Mouse (Mus musculus) heart, adult 11 months (tissue): ENCODE results near the gene Chrd.

Source experiments
- DNase-seq: peaks from one replicate; pipeline ENCODE4 v3.0.0; 2022

Chrd gene

GRCm38 (mm10) chr16:20710810-20711209 is 22.1 kb upstream of the Chrd start:
- DNase-seq = no peak

- DNase-seq = peak; percentile 91
Observed at GRCm38 (mm10) chr16:20712190-20712589, 20.7 kb upstream of the Chrd start.

DNA sequence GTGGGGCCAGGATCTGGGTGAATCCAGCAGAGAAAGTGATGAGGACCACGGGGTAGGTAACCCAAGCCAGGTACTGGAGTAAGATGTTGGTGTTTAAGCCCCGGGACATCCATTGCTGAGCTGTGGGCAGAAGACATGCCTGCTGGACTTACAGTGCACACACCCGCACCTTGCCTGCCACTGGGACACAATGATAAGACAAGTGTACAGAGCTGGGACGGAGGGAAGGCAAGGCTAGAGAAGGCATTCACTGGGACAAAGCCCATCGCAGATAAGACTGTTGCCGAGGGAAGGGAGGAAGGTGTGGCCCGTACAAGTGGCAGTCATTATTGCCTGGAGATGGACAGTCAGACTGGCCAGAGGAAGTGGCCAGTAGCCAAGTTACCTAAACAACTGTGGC is 20.0 kb upstream of the Chrd start:
- DNase-seq = peak; percentile 90

- peak; percentile 90 for DNase-seq
Observed at GRCm38 (mm10) chr16:20714307-20715080, 18.4 kb upstream of the Chrd start.

DNA sequence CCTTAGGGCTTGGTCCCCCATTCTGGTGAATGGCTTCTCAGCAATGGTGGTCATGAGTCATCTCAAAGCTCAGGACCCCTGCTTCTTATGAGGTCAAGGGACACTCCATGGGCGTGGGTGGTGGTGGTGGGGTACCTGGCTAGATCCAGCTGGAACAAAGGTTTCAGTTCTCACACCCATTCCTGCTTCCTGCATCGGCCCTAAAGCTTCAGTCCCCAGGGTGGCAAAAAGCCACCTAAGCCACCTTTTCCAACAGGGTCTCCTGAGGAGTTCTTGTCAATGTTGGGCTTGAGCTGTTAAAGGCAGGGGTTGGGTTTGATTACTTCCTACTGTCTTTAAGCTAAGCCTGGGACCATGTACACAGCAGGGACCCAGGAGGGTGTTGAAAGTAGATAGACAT is 17.8 kb upstream of the Chrd start:
- DNase-seq = peak; percentile 88

GRCm38 (mm10) chr16:20715566-20715965 is 17.4 kb upstream of the Chrd start:
- DNase-seq = no peak

DNA sequence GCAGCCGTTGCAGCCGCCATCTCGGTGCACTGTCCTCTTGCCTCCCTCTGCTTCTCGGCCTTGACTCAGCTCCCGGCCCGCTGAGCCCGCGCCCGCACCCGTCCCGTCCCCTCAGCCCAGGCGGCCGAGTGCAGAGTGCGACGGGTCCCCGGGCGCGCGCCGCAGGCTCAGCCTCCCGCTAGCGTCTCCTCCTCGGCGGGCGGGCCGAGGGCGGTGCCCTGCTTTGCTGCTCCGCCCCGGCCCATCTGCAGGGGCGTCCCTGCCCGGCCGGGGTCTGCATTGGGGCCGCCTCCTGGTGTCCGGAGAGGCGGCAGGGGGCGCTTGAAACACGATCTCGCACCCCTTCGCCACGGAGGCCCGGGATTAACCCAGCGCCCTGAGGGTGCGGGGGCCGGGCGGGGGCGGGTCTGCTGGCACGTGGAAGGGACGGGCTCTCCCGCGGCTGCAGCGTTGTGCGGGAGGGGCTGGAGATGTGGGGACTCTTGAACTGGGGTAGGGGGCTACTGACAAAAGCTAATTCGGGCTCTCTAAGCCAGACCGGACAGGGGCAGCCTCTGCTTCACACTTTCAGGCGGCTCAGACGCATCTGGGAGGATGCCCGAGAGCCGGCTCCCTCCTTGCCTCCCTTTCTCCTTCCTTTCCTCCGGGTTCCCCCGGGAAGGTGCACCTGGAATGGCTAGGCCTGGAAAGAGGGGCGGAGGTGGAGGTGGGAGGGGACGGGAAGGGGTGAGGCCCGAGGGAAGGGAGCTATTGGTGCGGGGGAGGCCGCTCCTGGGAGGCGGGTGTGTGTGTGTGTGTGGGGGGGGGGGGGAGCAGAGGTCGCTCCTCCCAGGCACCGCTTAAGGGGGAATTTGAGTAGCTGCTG is 16.7 kb upstream of the Chrd start:
- DNase-seq = peak; percentile 99

DNA sequence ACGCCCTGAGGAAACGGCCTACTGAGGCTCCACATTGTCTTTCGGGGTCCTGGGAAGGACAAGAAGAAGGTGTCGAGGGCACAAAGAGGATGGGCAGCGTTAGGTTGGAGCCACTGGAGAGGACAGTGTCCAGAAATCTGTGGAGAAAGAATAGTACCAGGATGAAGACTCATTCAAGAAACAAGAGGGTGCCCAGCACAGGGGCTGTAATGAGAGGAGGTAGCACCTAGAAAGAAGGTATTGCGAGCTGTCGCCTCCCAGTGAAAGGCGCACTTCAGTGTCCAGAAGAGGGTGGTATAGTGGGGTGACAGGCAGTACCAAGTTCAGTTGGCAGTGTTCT is 16.1 kb upstream of the Chrd start:
- DNase-seq = no peak

GRCm38 (mm10) chr16:20717181-20717977 is 15.5 kb upstream of the Chrd start, which contains the start of the genes Polr2h and Clcn2:
Gene Polr2h (plus strand): TSS chr16:20717665.
Gene Clcn2 (minus strand): TSS chr16:20717746.
- peak; percentile 100 for DNase-seq

DNA sequence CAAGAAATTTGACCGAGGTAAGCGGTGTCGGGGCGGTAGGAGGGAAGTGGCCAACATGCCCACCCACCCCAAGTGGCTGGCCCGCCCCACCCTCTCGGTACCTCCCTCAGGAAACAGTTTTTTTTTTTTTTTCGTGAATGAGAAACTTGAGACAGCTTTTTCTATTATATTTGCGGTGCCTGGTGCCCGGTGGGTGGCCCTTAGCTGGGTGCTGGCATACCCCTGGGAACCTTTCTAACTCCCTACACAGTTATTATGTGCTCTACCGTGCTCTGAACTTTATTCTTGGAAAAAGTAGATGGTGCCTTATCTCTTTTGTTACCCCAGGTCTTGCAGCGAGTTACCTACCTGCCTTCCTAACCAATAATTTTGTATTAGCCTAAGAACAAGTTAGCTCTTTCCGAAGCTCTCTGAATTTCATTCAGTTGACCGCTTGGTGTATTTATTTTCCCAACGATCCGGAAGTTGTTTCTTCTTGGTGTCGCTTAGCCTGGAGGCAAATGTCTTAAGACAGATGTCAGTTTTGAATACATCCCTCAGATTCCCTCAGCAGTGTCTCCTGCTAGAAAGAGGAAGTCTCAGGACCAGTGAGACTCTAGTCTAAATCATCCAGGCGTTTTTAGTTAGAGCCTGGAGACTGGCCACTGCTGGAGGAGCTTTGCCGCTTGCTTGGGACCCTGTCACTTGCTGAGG is 14.8 kb upstream of the Chrd start:
- DNase-seq = no peak

DNA sequence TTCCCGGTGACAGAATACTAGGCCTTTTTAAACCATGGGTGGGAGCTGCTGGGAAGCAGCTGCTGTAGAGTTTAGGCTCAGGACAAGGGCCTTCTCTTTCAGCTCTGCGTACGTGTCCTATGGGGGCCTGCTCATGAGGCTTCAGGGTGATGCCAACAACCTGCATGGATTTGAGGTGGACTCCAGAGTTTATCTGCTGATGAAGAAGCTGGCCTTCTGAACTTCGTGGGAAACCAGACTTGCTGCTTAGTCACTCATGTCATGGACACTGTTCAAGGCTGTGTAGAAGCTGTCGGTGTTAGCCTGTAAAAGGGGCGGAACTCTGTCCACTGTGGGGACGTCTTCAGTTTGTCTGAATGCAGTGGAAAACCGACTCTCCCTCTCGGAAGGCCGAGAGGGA is 11.1 kb upstream of the Chrd start:
- peak; percentile 87 for DNase-seq

DNA sequence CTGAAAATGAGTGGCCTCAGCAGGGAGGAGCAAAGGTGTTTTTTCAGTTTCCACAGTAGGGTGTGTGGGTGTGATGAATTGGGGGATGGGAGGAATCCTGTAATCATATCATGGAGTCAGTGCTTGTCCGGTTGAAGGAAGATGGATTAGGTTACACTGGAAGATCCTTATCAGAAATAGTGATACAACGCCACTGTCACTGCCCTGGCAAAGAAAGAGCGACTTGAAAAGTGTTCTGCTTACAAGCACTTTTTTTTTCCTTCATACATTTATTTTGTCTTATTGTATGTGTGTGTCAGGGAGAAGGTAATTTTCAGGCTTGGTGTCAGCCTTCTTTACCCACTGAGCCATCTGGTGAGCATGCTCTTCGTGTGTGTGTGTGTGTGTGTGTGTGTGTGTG is 10.2 kb upstream of the Chrd start:
- DNase-seq = no peak

- DNase-seq = no peak
Observed at GRCm38 (mm10) chr16:20723247-20723646, 9.7 kb upstream of the Chrd start.

- DNase-seq = peak; percentile 95
Observed at GRCm38 (mm10) chr16:20724338-20724748, 8.6 kb upstream of the Chrd start.

GRCm38 (mm10) chr16:20725321-20725720 is 7.6 kb upstream of the Chrd start:
- DNase-seq = peak; percentile 90

DNA sequence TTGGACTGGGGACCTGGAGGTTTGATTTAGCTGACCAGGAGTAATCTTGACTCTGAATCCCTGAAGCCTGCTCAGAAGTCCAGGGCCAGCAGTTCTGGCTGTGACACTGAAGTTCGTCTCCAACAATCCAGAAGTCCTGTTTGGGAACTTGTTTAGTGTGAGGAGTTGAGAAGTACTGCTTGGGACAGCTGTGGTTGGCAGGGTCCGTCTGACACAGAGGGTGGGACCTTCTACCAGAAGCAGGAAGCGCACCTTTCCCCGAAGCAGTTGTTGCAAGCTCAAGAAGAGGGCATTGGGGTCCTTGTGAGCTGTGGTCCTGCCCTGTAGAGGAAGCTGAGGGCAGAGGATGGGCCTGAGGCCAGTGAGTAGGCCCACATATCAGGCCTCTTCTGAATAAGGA is 7.2 kb upstream of the Chrd start:
- peak; percentile 91 for DNase-seq

DNA sequence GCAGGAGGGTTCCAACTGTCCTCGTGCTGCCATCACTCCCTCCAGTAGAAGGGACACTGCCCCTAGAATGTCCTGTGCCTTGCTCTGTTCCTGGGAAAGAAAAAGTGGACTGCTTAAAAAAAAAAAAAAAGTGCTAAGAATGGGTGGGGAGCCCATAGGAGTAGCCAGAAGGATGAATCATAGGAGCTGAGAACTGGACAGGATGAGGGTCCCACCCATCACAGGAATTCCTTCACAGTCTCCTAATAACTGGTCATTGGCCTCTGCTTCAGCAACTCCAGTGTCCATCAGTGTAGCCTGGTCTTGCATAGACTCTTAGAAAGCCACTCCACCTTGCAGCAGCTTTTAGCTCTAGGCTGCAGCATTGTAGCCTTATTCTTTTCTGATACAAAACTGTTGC is 6.5 kb upstream of the Chrd start:
- DNase-seq = peak; percentile 97

- DNase-seq = peak; percentile 90
Observed at GRCm38 (mm10) chr16:20730293-20730711, 2.6 kb upstream of the Chrd start.

GRCm38 (mm10) chr16:20731688-20732087 is 1.2 kb upstream of the Chrd start:
- no peak for DNase-seq

GRCm38 (mm10) chr16:20732251-20732924 is 539 bp upstream of the Chrd start:
- no peak for DNase-seq

DNA sequence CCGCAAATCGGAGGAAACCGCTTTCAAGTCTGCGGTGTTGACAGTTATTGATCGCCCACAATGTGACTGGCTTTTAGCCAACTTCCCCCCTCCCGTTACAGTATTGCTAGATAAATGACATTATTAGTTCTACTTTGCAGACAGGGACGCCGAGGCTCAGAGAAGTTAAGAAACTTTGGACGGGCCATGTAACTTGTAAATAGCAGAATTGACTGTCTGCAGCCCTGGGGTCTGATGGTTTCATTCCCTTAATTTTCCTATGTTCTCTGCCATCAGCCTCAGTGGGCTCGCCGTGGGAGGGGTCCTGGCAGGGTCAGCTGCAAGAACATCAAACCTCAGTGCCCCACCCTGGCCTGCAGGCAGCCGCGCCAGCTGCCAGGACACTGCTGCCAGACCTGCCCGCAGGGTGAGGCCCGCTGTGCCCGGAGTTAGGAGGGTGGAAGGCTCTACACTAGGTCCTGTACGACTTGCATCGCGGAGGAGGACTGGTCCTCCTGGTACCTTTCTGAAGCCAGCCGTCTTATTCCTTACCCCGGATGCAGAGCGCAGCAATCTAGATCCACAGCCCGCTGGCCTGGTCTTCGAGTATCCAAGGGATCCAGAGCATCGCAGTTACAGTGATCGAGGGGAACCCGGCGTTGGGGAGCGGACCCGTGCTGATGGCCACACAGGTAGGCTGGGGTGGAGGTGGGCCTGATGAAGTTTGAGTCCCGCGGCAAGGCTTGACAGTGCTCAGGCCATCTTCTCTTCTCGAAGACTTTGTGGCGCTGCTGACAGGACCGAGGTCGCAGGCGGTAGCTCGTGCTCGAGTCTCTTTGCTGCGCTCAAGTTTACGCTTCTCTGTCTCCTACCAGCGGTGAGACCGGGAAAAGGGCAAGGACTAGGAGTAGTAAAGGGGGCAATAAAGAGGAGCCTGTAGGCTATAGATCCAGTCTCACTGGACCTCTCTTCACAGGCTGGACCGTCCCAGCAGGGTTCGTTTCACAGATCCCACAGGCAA is 1.1 kb downstream of the Chrd start, which contains the start of gene Thpo:
Gene Thpo, minus strand, starts transcription at position 781 of the 1,000 bp plus-strand sequence.
- DNase-seq = peak; percentile 91
